Mouse (Mus musculus): ENCODE measurements around the gene Rin3.

- no peak for TF ChIP-seq CTCF (IDR thresholded peaks at IDR 0.05 in 2 of 3, conservative IDR thresholded peaks at IDR 0.05 in 1 of 3; ENCODE audit: control insufficient read depth in 1 of 3, insufficient read depth in 1 of 3, low read depth in 2 of 3, low read length in 3 of 3, poor library complexity in 1 of 3, severe bottlenecking in 1 of 3)
- no peak for TF ChIP-seq POLR2A (IDR thresholded peaks at IDR 0.05; ENCODE audit: control insufficient read depth in 1 of 2, insufficient read depth in 1 of 2, low read depth in 1 of 2, low read length in 2 of 2, poor library complexity in 1 of 2)
- no peak for TF ChIP-seq MAX (IDR thresholded peaks at IDR 0.05; ENCODE audit: low read length)
- TF ChIP-seq RAD21 (IDR thresholded peaks at IDR 0.05; ENCODE audit: low read depth, low read length), result no peak
- TF ChIP-seq EP300 (IDR thresholded peaks at IDR 0.05; ENCODE audit: low read depth in 1 of 2, low read length in 2 of 2), result no peak
- TF ChIP-seq MYC (IDR thresholded peaks at IDR 0.05; ENCODE audit: low read depth, low read length), result no peak
- no peak for TF ChIP-seq TAL1 (IDR thresholded peaks at IDR 0.05; ENCODE audit: low read length)
- no peak for TF ChIP-seq HCFC1 (IDR thresholded peaks at IDR 0.05; ENCODE audit: low read depth, low read length)
- no peak for TF ChIP-seq MEF2A (IDR thresholded peaks at IDR 0.05; ENCODE audit: extremely low read depth, insufficient replicate concordance, low read depth, low read length, poor library complexity, severe bottlenecking)
- no peak for TF ChIP-seq TBP (IDR thresholded peaks at IDR 0.05; ENCODE audit: low read depth, low read length)
- no peak for TF ChIP-seq JUND (IDR thresholded peaks at IDR 0.05; ENCODE audit: low read depth, low read length)
- no peak for TF ChIP-seq ZMIZ1 (IDR thresholded peaks at IDR 0.05; ENCODE audit: low read depth, low read length)
- TF ChIP-seq TCF12 (IDR thresholded peaks at IDR 0.05; ENCODE audit: low read depth, low read length), result no peak
- TF ChIP-seq GABPA (IDR thresholded peaks at IDR 0.05; ENCODE audit: low read depth, low read length), result no peak
Observed at GRCm38 (mm10) chr12:102235551-102235950, 47.3 kb upstream of the Rin3 start.

Measured in MEL (cell line).